Mouse (Mus musculus): Measurements from ENCODE around the gene Phxr2. TPM values are rescaled to one million over a fixed set of nuclear protein-coding genes. Genes with fewer than 3 reads are reported as not detected.

Phxr2 gene
- polyA plus RNA-seq, 1 experiment from 2014 or later: not detected

Other genes starting within 250 kb of the Phxr2 start
- gene Atp2b1, start 211.9 kb downstream of the Phxr2 start, polyA plus RNA-seq (2015; fragmentation: Nextera tagmentation; extraction: Ambion mirVana): 88.5 and 93.9 TPM in 2 replicates
- 8.1 and 10.0 TPM in 2 replicates for gene Poc1b, start 19.3 kb downstream of the Phxr2 start, polyA plus RNA-seq (2015; fragmentation: Nextera tagmentation; extraction: Ambion mirVana)
- gene Galnt4, start 18.2 kb downstream of the Phxr2 start, polyA plus RNA-seq (2015; fragmentation: Nextera tagmentation; extraction: Ambion mirVana): 5.6 and 6.1 TPM in 2 replicates
- 39.4 and 40.7 TPM in 2 replicates for gene Dusp6, start 136.9 kb upstream of the Phxr2 start, polyA plus RNA-seq (2015; fragmentation: Nextera tagmentation; extraction: Ambion mirVana)